Mouse (Mus musculus) liver, postnatal 0 days (tissue): ENCODE results near the gene Tesc. TPM values are rescaled to one million over a fixed set of nuclear protein-coding genes. Genes with fewer than 3 reads are reported as not detected.

Source experiments
- ATAC-seq: fragments of 200-750 bp; cut with Nextera tagmentation; 2 replicates; pipeline ENCODE4 v1.8.0; 2017; ENCODE audit warnings: mild to moderate bottlenecking, moderate library complexity
- DNase-seq: peaks from one replicate; pipeline ENCODE4 v3.0.0-alpha.2; 2016
- H3K27ac ChIP-seq: fragments of 300-500 bp; sonication (generic); 2 replicates; pipeline ENCODE4 v1.5.1; 2014; ENCODE audit warnings: antibody characterized with exemption, moderate library complexity, mild to moderate bottlenecking, low read depth
- H3K27me3 ChIP-seq: fragments of 300-500 bp; sonication (generic); 2 replicates; pipeline ENCODE4 v1.6.1; 2014; ENCODE audit warnings: low read length, control low read depth, mixed read lengths; ENCODE audit not compliant: insufficient read depth
- H3K36me3 ChIP-seq: fragments of 300-500 bp; sonication (generic); replicated peaks from 2 replicates; pipeline ENCODE4 v1.6.1; 2014; ENCODE audit warnings: mild to moderate bottlenecking, control low read depth, low read length, moderate library complexity, mixed read lengths; ENCODE audit not compliant: insufficient read depth
- H3K4me1 ChIP-seq: fragments of 300-500 bp; sonication (generic); 2 replicates; pipeline ENCODE4 v1.6.1; 2014; ENCODE audit warnings: antibody characterized with exemption, mild to moderate bottlenecking, control low read depth; ENCODE audit not compliant: insufficient read depth
- H3K4me2 ChIP-seq: fragments of 300-500 bp; sonication (generic); 2 replicates; pipeline ENCODE4 v1.6.1; 2014; ENCODE audit warnings: low read depth, mild to moderate bottlenecking, low read length, moderate library complexity, mixed read lengths
- H3K4me3 ChIP-seq: fragments of 300-500 bp; sonication (generic); 2 replicates; pipeline ENCODE4 v1.5.1; 2014; ENCODE audit warnings: low read depth, low read length
- H3K9ac ChIP-seq: fragments of 300-500 bp; sonication (generic); replicated peaks from 2 replicates; pipeline ENCODE4 v1.6.1; 2014; ENCODE audit warnings: mild to moderate bottlenecking, moderate library complexity
- H3K9me3 ChIP-seq: fragments of 300-500 bp; sonication (generic); 2 replicates; pipeline ENCODE4 v1.6.1; 2016; ENCODE audit warnings: mild to moderate bottlenecking, control low read depth, low read length, mixed read lengths
- CTCF ChIP-seq: sonication (generic); IDR thresholded peaks from 2 replicates; pipeline ENCODE4 v1.5.1; 2016; ENCODE audit warnings: antibody characterized with exemption, low read depth
- EP300 ChIP-seq: IDR thresholded peaks from 2 replicates; pipeline ENCODE4 v1.6.1; 2016; ENCODE audit warnings: antibody characterized with exemption, low read depth, mild to moderate bottlenecking
- WGBS: fragments of 180-500 bp; shearing (Covaris S2); extraction: QIAGEN DNeasy Blood & Tissue Kit; methylation state at CpG from one replicate; pipeline ENCODE4 v1.1.7; 2014; ENCODE audit not compliant: insufficient replicate concordance; 5-methylcytosine and 5-hydroxymethylcytosine counted together
- polyA plus RNA-seq: library from polyadenylated mRNA; unstranded; fragments of >200 nt; fragmentation: Nextera tagmentation; extraction: Ambion mirVana; gene quantifications from 2 replicates; pipeline ENCODE4 v1.2.1, GENCODE M21; 2015

The Tesc gene
- polyA plus RNA-seq, 1 experiment from 2014 or later: 4.5 TPM

DNA sequence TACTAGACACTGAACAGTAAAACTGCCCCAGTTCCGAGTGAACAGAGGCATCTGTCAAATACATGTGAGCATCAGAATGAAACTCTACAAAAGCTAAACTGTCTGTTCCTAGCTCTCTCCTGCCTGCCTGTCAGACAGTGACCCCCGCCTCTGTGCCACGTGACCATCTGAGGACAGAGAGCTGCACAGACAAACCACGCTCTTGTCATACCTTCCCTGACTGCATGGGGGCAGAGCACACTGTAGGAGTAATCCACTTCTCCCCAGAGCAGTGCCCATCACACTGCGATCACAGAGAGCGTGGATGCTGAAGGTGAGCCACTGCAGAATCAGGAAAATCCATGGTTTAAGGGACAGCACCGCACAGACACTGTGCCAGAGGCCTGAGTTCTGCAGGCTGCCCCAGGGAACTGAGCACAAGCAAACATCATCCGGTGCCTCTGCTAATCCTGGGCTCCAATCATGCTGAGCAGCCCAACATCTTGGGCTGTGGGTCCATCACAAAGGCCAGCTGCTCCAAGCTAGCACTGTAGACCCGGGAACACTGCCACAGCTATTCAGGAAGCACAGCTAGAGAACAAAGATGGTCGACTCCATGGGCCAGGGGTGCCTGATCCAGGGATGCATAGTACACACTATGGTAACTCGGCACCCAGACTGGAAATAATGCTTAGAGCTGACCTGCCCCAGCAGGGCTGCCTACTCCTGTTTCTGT is 65.9 kb downstream of the Tesc start:
- Histone ChIP-seq H3K9me3 (no peaks in the 10 kb centered on the region), H3K27ac (no peak overlapping the region), H3K36me3 (peaks cover 37% of the 10 kb centered on the region), H3K9ac (no peak overlapping the region), H3K4me1 (no peaks in the 10 kb centered on the region), H3K4me2 (no peak overlapping the region), H3K27me3 (no peaks in the 10 kb centered on the region), H3K4me3 (no peak overlapping the region)
- DNase-seq: no peak
- 74% methylated on average over 11 of the region's 11 CpGs for WGBS
- TF ChIP-seq EP300: no peak
- TF ChIP-seq CTCF: 0 out of 2 replicates have a peak, but pooled peaks have one; percentile 15
- ATAC-seq: no peak

DNA sequence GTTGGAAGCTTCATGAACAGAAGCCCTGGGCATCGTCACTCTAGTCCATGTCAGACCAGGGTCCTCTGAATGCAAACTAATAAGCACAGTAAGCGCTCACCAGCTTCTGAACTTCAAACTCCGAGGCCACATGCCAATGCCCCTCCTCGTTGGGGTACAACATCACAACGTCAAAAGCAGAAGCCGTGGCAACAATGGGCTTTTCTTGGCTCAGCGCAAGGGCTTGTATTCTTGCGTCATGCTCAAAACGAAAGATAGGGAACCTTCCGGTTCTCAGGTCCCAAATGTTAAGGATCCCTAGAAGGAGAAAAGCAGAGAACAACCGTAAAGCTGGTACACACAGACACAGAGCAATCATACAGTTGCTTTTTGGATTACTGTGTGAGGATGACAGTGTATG is 67.9 kb downstream of the Tesc start:
- Histone ChIP-seq H3K4me3 (no peak overlapping the region), H3K9ac (no peak overlapping the region), H3K4me1 (no peaks in the 10 kb centered on the region), H3K27ac (no peak overlapping the region), H3K27me3 (no peaks in the 10 kb centered on the region), H3K4me2 (no peak overlapping the region), H3K9me3 (no peaks in the 10 kb centered on the region), H3K36me3 (peaks cover 37% of the 10 kb centered on the region)
- ATAC-seq (no peak), DNase-seq (no peak)
- TF ChIP-seq CTCF: no peak
- no peak for TF ChIP-seq EP300
- 70% methylated on average over 11 of the region's 11 CpGs for WGBS

DNA sequence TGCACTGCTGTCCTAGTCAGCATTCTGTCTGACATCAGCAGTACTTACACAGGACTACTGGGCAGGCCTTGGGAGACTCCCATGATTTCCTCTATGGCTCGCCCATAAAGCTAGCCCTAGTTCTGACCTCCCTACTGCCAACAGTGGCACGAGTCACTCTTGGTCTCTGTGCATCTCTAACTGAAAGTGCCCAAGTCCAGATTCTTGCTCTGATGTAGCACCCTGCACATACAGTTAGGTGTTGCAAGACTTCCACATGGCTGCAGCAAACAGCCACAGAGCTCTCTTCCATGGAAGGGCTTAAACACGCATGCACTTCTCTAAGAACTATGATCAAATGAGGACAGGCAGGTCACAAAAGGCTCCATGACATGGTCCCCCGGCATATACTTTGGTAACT is 68.3 kb downstream of the Tesc start:
- H3K36me3 ChIP-seq: peaks cover 37% of the 10 kb centered on the region
- H3K4me3 ChIP-seq: no peak overlapping the region

DNA sequence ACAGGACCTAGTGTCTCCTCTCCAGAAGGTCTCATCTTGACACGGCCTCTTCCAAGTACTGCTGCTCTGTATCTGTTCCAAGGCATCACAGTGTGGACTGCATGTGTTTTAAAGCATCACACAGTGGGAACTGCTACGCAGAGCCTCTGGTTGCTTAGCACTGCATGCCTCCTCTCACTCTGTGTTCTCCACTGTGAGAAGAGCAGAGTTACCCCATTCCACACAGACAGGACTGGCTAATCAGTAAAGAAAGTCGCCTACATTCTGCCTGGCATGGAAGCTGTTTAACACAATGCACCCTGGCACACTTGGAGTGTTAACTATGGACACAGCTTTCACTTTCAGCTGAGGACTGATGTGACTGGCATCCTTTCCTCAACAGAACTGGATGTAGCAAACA is 68.8 kb downstream of the Tesc start:
- ATAC-seq: no peak

More for the DNA sequence above, 68.3 kb downstream of the Tesc start:
- Histone ChIP-seq H3K9me3 (no peaks in the 10 kb centered on the region), H3K4me1 (no peaks in the 10 kb centered on the region), H3K27me3 (no peaks in the 10 kb centered on the region), H3K27ac (no peak overlapping the region), H3K4me2 (no peak overlapping the region), H3K9ac (no peak overlapping the region)
- DNase-seq: no peak
- ATAC-seq: no peak
- 75% methylated on average over 4 of the region's 4 CpGs for WGBS
- no peak for TF ChIP-seq EP300
- no peak for TF ChIP-seq CTCF

DNA sequence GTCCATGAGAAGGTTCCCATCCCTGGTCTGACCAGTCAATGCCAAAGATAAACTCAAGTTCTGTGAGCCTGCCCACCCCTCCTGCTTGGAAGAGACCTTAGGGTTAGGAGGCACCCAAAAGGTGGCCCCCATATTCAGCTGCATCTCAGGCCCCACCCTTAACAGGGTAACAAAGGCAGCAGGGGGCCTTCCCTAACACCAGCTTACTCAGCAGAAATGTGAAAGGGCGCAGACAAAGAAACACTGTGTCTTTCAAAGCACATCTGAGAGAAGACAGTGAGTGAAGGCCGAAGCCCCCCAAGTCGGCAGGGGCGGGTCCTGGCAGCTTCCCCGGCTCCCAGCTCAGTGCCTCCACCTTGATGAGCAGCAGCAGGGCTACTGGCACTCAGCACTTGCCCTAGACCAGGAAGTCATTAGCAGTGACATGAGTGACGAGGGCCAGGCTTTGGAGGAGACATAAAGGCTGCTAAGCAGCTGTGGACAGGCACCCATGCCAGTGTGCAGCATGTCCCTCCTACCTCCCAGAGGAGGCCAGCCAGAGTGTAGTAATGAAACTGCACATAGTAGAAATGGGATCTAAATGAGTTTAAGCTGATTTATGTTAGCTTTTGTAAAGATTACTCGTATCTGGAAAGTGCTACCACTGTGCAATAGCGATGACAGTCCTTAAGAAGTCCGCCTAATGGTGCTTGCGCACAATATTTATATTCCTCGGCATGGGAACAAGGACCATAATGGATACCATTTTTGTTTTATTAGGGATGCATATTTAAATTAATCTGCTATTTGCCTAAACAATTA is 71.7 kb downstream of the Tesc start:
- no peaks in the 10 kb centered on the region for H3K4me1 ChIP-seq
- ATAC-seq (no peak), DNase-seq (no peak)
- no peak overlapping the region for H3K4me3 ChIP-seq
- WGBS: 83% methylated on average over 11 of the region's 11 CpGs
- TF ChIP-seq EP300: no peak
- TF ChIP-seq CTCF: no peak
- H3K27ac ChIP-seq: no peak overlapping the region
- H3K27me3 ChIP-seq: no peaks in the 10 kb centered on the region
- no peak overlapping the region for H3K9ac ChIP-seq
- H3K36me3 ChIP-seq: peaks cover 7% of the 10 kb centered on the region; the same call in 1 of the 2 replicates
- H3K9me3 ChIP-seq: no peaks in the 10 kb centered on the region
- H3K4me2 ChIP-seq: no peak overlapping the region

More for the DNA sequence above, 68.8 kb downstream of the Tesc start:
- H3K4me1 ChIP-seq: no peaks in the 10 kb centered on the region
- no peaks in the 10 kb centered on the region for H3K9me3 ChIP-seq
- peaks cover 34% of the 10 kb centered on the region for H3K36me3 ChIP-seq
- H3K4me3 ChIP-seq: no peak overlapping the region
- DNase-seq: no peak
- WGBS: 82% methylated on average over 3 of the region's 3 CpGs
- H3K4me2 ChIP-seq: no peak overlapping the region
- no peaks in the 10 kb centered on the region for H3K27me3 ChIP-seq
- no peak overlapping the region for H3K9ac ChIP-seq
- no peak for TF ChIP-seq CTCF
- TF ChIP-seq EP300: no peak
- no peak overlapping the region for H3K27ac ChIP-seq

DNA sequence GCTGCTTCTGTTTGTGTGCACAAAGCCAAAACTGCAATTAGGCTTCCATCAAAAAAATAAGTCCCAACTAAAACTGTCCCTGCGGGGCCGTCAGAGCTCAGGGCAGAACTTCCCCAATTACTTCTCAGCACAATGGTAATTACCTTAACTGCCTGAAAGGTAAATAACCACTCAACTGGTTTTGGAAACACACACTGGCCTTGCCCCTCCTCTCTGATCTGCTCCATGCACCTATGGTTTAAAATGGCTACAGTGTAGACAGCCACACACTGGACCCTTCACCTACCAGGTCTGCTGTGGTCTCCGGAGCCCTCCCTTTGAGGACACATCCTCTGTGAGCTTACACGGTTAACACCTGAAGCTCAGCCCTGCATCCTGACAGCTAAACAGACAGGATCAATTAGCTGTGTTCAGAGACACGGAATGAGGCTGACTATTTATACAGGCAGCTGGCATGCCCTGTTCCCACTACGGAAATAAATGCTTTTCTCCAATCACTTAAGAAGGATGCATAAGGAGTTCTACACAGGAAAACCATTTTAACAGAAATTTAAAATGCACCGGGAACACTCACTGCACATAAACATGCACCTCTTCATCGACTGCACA is 72.4 kb downstream of the Tesc start:
- Histone ChIP-seq H3K4me2 (no peak overlapping the region), H3K27ac (no peak overlapping the region), H3K36me3 (peaks cover 3% of the 10 kb centered on the region; the same call in 1 of the 2 replicates), H3K9me3 (no peaks in the 10 kb centered on the region), H3K4me1 (no peaks in the 10 kb centered on the region; the same call in 1 of the 2 replicates), H3K9ac (no peak overlapping the region), H3K4me3 (no peak overlapping the region), H3K27me3 (no peaks in the 10 kb centered on the region)
- no peak for DNase-seq
- 85% methylated on average over 8 of the region's 8 CpGs for WGBS
- TF ChIP-seq CTCF (no peak), EP300 (no peak)
- ATAC-seq: no peak
